Mouse (Mus musculus) 3T3-L1 (cell line): ENCODE measurements around the gene Rbm12.
"Not testable (repeated sequence)": the region's sequence is repeated elsewhere in the genome, so short reads cannot be mapped to it uniquely, and the experiment has no call there.

Experiments
- DNase-seq: peaks from one replicate; pipeline ENCODE4 v3.0.0-alpha.2; 2015; ENCODE audit warnings: low read depth, low spot score

The Rbm12 gene

GRCm38 (mm10) chr2:156111358-156112079 is at the start of gene Rbm12, which contains the start of gene Cpne1:
Rbm12 (minus strand) TSS chr2:156111978.
Cpne1 (minus strand) TSS chr2:156111965.
- peak; percentile 87 for DNase-seq

DNA sequence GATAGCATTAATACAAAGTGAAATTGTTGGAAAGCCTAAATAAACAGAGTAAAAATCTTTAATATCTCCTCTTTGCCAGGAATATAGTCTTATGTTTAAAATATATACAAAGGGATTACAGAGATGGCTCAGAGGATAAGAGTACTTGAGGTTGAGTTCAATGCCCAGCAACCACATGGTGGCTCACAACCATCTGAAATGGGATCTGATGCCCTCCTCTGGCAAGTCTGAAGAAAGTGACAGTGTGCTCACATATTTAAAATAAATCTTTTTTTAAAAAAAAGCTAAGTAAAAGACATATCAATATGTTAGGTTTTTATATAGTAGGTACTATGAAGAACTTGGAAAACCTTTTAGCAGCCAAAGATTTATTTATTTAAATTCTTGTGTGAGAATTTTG is 39.8 kb upstream of the Rbm12 start:
- peak; percentile 55 for DNase-seq

DNA sequence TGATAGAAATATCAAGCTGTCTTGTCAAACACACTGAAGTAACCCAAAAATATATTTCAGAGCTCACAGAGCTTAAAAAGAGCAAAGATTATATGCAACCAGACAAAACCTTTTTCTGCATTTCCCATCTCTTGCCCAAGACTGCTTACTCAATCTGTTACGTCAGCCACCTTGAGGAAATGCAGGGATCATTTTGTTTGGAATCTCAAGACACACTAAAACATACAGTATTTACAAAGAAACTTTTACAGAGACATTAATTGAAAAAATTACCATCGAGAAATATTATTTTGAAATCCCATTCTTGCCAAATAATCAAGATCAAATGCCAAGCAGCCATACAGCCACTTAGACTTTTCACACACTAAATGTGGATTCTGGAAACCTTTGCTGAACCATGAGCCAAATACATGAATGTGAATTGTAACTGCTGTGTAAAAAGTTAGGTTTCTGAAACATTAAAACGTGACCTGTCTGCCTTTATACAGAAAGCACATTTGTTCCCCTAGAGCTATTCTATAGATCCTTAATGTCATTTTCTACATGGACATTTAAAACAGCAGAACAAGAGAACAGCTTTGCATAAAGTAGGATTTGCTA is 35.6 kb upstream of the Rbm12 start:
- DNase-seq, result no peak

GRCm38 (mm10) chr2:156146272-156146989 is 34.7 kb upstream of the Rbm12 start:
- peak; percentile 54 for DNase-seq

DNA sequence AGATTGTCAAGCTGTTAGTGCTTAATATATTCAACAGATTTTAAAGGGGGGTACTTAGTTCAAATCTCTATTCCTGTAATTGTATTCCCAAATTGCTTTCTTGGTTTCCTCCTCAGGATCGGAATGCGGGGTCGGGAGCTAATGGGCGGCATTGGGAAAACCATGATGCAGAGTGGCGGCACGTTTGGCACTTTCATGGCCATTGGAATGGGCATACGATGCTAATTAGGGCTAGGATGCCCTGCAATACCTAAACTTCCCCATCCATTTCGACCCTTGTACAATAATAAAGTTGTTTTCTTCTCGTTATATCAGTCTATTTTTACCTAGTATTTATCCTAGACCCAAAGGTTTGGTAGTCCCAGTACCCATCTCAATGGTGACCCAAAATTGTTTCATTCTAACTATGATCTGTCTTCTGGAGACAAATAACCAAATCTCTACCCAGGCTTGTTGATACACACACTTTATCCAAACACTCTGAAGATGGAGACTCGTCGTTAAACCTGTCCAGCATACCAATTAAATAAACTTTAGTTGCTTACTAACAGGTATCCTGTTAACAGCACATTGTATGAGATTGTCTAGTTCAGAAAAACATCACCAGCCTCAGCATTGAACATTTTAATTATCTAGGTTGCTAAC is 33.8 kb upstream of the Rbm12 start:
- DNase-seq, result peak; percentile 45

- DNase-seq, result peak; percentile 96
Observed at GRCm38 (mm10) chr2:156143953-156144724, 32.4 kb upstream of the Rbm12 start, which contains the start of the genes Romo1 and Nfs1. Romo1 (plus strand) TSS chr2:156144039. Nfs1 (minus strand) TSS chr2:156144186.

- DNase-seq, result no peak
Observed at GRCm38 (mm10) chr2:156143367-156143766, 31.6 kb upstream of the Rbm12 start.

GRCm38 (mm10) chr2:156142820-156143219 is 31.0 kb upstream of the Rbm12 start:
- peak; percentile 51 for DNase-seq

DNA sequence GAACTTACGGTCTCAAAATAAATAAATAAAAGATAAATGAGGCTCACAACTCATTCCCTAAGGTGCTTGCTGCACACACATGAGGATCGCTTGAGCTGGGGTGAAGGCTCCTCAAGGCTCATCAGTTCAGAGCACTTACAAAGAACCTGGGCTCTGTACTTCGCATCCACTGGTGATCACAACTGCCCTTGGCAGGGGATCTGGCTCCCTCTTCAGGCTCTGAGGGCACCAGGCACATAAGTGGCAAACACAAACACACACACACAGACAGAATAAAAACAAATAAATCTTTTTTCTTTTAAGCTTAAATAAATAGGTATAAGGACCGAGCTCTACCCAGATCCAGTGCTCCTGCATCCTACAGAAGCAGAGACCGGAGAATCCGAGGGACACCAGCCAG is 23.9 kb upstream of the Rbm12 start:
- DNase-seq, result peak; percentile 50

DNA sequence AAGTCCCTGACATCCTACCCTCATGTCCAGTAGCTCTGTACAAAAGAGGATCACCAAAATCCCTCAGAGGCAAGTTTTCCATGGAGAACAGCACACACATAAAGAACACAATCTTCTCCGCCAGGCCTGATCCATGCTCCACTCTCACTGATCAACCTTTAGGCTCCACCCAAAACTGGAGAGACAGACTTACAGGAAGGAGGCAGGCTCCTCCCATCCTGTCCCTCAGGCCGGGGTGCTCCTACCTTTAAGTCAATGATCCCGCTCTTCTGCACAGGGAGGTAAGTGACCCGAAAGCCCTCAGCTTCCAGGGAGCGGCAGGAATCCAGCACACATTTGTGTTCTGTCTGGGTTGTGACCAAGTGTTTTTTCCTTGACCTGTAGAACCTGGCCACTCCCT is 22.4 kb upstream of the Rbm12 start:
- no peak for DNase-seq

- no peak for DNase-seq
Observed at GRCm38 (mm10) chr2:156126992-156127391, 15.2 kb upstream of the Rbm12 start, which contains the start of gene Gm28036. Gm28036 (minus strand) TSS chr2:156127092.

DNA sequence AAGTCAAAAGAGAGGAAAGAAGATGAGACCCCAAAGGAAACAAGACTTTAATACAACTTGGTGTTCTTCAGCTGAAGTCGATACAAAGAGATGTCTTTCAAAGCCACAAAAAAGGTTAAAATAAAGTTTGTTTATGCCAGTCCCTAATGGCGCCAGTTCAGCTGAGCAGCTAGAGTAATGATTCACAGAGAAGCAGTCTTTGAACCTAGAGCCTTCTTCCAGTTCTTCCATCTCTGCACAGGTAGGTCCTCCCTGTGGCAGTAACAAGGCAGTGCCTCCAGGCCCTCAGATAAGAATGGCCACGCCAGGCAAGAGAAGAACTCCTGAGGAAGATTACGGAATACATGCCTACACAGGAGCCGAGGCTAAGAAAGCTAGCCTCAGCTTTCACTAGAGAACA is 12.0 kb upstream of the Rbm12 start:
- DNase-seq, result no peak

GRCm38 (mm10) chr2:156119566-156119965 is 7.8 kb upstream of the Rbm12 start:
- DNase-seq, result peak; percentile 90

DNA sequence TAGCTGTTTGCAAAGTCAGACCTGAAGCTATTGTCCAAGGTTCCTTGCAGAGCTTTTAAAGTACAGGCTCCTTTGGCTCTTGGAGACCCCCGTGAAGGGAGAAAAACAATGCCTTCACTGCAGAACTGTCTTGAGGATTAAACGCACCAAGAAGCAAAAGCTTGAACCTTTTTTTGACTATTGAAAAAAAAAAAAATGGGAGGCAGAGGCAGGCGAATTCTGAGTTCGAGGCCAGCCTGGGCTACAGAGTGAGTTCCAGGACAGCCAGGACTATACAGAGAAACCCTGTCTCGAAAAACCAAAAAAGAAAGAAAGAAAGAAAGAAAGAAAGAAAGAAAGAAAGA is 274 bp upstream of the Rbm12 start:
- DNase-seq, result not testable (repeated sequence)

GRCm38 (mm10) chr2:156110627-156111357 is 986 bp downstream of the Rbm12 start:
- DNase-seq, result peak; percentile 63

DNA sequence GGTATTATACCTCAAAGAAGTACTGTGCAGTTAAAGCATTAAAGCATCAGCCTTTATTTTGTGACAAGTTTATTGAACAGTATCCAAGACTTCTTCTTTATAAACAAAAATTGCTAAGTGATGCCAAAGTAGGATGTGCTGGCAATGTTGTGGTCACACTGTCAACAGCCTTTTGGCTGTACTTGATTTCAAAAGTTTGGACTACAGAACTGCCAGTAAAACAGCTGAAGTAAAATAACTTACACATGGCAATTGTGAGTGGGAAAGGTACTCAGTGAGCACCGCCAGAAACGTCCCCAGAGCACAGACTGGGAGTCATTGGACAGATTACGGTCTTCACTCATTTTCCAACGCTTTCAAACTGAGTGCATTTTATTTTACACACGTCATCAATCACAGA is 19.9 kb downstream of the Rbm12 start:
- peak; percentile 72 for DNase-seq

DNA sequence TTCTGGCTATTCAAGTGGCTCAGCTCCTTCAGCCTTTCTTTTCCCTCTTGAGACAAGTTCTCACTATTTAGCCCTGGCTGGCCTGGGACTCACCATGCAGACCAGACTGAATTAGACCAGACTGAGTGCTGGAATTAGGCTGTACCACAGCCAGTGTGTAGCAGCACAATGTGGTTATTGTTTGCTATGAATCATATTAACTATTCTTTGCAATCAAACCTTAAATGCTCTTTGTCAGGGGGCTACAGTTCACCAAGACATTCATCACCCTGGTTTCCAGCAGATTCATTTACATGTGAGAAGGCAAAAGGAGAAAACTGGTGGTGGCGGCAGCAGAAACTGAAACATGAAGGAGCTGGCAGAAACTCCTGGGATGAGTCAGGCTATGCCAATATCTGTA is 22.0 kb downstream of the Rbm12 start:
- peak; percentile 66 for DNase-seq

DNA sequence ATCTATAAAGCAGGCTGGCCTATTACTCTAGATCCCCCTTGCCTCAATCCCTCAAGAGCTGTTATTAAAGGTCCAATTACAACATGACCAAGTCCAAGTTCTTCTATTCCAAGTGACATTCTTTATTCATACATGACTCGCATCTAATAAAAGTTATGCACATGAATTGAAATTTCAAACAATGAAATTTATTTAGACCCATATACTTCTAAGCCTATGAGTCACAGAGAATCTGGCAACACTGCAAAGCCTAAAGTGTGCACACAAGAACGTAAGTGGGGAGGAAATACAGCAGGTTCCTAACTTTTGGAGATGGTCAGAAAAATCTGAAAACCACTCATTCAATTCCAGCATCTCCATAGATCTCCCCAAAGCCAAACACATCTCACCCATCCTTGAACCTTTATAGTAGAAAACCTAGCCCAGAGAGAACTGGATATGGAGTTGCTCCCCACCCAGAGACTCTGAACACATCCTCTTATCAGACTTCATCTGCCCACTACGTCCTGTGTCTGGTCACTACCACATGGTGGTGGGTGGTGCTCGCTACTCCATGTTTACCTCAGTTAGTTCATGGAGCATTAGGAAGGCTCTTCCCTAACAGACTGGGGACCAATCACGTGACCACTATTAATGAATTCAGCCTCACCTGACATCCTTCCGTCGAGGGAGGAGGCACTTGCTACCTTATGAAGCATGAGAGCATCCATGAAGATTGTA is 24.2 kb downstream of the Rbm12 start:
- peak; percentile 81 for DNase-seq

GRCm38 (mm10) chr2:156084541-156084940 is 27.2 kb downstream of the Rbm12 start:
- DNase-seq, result peak; percentile 62

DNA sequence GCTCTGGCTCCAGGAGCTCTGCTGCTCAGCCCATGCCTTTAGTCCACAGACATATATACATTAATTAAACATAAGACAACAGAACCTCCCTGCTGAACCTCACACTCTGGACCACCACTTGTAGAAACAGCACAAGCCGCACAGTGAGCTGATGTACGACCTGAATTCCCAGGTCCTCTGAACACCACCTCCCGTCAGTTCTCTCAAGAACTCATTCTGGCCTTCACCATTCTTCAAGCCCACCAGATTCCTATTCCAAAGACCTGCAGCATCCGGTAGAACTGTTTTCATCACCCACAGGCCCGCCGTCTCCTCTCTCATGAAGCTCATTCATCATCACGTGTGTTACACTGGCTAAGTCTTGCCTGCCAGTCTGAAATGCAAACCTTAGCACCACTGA is 31.4 kb downstream of the Rbm12 start:
- no peak for DNase-seq
